Mouse (Mus musculus) midbrain, embryonic 11.5 days (tissue): ENCODE results near the gene Sh3pxd2b. TPM values are rescaled to one million over a fixed set of nuclear protein-coding genes. Genes with fewer than 3 reads are reported as not detected.

Source experiments
- ATAC-seq: fragments of 200-750 bp; cut with Nextera tagmentation; 2 replicates; pipeline ENCODE4 v1.8.0; 2017; ENCODE audit warnings: moderate TSS enrichment, moderate library complexity; ENCODE audit not compliant: low FRiP score
- DNase-seq: peaks from one replicate; pipeline ENCODE4 v3.0.0; 2015; ENCODE audit warnings: low spot score; ENCODE audit errors: missing footprints
- H3K27ac ChIP-seq: fragments of 300-500 bp; sonication (generic); 2 replicates; pipeline ENCODE4 v1.5.1; 2014; ENCODE audit warnings: low read depth, low read length
- H3K27me3 ChIP-seq: fragments of 300-500 bp; sonication (generic); 2 replicates; pipeline ENCODE4 v1.6.1; 2014; ENCODE audit warnings: mild to moderate bottlenecking, low read length, moderate library complexity, mixed read lengths; ENCODE audit not compliant: control insufficient read depth, insufficient read depth
- H3K36me3 ChIP-seq: fragments of 300-500 bp; sonication (generic); 2 replicates; pipeline ENCODE4 v1.6.1; 2014; ENCODE audit warnings: mild to moderate bottlenecking, low read length, moderate library complexity, mixed read lengths; ENCODE audit not compliant: control insufficient read depth, insufficient read depth
- H3K4me1 ChIP-seq: fragments of 300-500 bp; sonication (generic); 2 replicates; pipeline ENCODE4 v1.6.1; 2014; ENCODE audit warnings: low read length; ENCODE audit not compliant: control insufficient read depth, insufficient read depth
- H3K4me2 ChIP-seq: fragments of 300-500 bp; sonication (generic); 2 replicates; pipeline ENCODE4 v1.6.1; 2014; ENCODE audit warnings: mild to moderate bottlenecking, moderate library complexity
- H3K4me3 ChIP-seq: fragments of 300-500 bp; sonication (generic); 2 replicates; pipeline ENCODE4 v1.5.1; 2014; ENCODE audit warnings: low read depth, low read length
- H3K9ac ChIP-seq: fragments of 300-500 bp; sonication (generic); 2 replicates; pipeline ENCODE4 v1.6.1; 2014; ENCODE audit warnings: low read length
- H3K9me3 ChIP-seq: fragments of 300-500 bp; sonication (generic); 2 replicates; pipeline ENCODE4 v1.6.1; 2016; ENCODE audit warnings: low read length; ENCODE audit not compliant: control insufficient read depth
- WGBS: fragments of 180-500 bp; shearing (Covaris S2); extraction: QIAGEN DNeasy Blood & Tissue Kit; methylation state at CpG from one replicate; pipeline ENCODE4 v1.1.7; 2014; 5-methylcytosine and 5-hydroxymethylcytosine counted together
- polyA plus RNA-seq: library from polyadenylated mRNA; unstranded; fragments of >200 nt; fragmentation: Nextera tagmentation; extraction: Ambion mirVana; gene quantifications from 2 replicates; pipeline ENCODE4 v1.2.1, GENCODE M21; 2014

The Sh3pxd2b gene
- polyA plus RNA-seq, 1 experiment from 2014 or later: 23.2 TPM

DNA sequence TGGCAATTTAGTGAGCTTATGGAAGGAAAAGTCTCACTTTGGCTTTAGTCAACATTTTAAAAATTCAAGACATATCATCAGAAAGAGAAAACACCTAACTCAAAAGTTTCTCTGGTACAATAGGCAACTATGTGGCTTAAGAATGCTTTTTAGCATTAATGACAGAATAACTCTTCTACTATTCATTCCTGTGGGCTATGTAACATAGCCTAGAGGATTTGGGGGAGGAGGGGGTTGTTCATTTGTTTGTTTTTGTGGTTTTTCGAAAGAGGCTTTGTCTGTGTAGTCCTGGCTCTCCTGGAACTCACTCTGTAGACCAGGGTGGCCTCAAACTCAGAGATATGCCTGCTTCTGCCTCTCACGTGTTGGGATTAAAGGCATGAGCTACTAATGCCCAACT lies 51.6 kb downstream of the Sh3pxd2b start:
- H3K4me2 ChIP-seq: no peak overlapping the region
- H3K4me1 ChIP-seq: no peaks in the 10 kb centered on the region
- no peak overlapping the region for H3K27ac ChIP-seq
- no peak overlapping the region for H3K9ac ChIP-seq
- H3K9me3 ChIP-seq: no peaks in the 10 kb centered on the region
- no peak for DNase-seq
- H3K36me3 ChIP-seq: peaks cover 4% of the 10 kb centered on the region
- no peaks in the 10 kb centered on the region for H3K27me3 ChIP-seq
- WGBS: 74% methylated on average over 2 of the region's 2 CpGs
- ATAC-seq: no peak
- H3K4me3 ChIP-seq: no peak overlapping the region

DNA sequence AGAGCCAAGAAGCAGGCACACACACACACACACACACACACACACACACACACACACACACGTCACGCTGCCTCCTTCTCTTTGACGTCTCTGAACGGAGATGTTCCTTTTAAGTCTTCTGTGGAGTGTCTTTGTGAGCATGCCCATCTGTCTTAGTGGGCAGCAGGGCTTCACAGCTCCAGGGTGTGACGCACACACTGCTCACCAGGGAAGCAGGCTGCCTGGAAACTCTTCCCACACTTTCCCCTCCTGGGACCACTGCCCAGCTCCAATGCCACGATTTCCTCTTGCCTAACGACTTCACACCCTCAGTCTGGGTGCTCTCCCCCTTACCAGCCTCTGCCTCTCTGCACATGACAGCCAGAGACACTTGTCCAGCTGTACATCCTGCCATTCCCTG lies 55.1 kb downstream of the Sh3pxd2b start:
- 88% methylated on average over 7 of the region's 7 CpGs for WGBS
- Histone ChIP-seq H3K4me1 (peaks cover 3% of the 10 kb centered on the region; the same call in 1 of the 2 replicates), H3K27ac (no peak overlapping the region), H3K4me3 (no peak overlapping the region), H3K9ac (no peak overlapping the region), H3K4me2 (no peak overlapping the region), H3K9me3 (no peaks in the 10 kb centered on the region), H3K27me3 (no peaks in the 10 kb centered on the region), H3K36me3 (peaks cover 11% of the 10 kb centered on the region; the same call in 1 of the 2 replicates)
- ATAC-seq (no peak), DNase-seq (no peak)

DNA sequence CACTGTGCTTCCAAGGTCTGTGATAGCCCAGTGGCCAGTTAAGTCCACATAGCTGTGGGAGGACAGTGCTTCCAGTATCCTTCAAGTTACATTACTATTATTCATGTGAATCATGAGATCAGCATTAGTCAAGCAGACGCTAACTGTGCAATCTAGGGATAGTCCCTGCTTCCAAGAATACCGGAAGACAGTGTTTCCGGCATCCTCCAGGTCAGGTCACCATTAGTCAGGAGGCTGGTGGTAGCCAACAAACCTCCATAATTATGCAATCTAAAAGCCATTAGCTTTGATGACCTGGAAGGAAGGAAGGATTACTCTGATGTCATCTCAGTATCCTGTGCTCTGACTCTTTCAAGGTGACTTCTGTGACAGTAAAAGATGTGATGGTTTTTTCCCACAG lies 57.1 kb downstream of the Sh3pxd2b start:
- no peak overlapping the region for H3K27ac ChIP-seq
- H3K27me3 ChIP-seq: no peaks in the 10 kb centered on the region
- H3K9ac ChIP-seq: no peak overlapping the region
- no peak overlapping the region for H3K4me2 ChIP-seq
- peaks cover 3% of the 10 kb centered on the region; the same call in 1 of the 2 replicates for H3K4me1 ChIP-seq
- DNase-seq: no peak
- H3K9me3 ChIP-seq: no peaks in the 10 kb centered on the region
- no peak for ATAC-seq
- WGBS: 90% methylated on average over 3 of the region's 3 CpGs
- no peak overlapping the region for H3K4me3 ChIP-seq
- peaks cover 14% of the 10 kb centered on the region for H3K36me3 ChIP-seq

DNA sequence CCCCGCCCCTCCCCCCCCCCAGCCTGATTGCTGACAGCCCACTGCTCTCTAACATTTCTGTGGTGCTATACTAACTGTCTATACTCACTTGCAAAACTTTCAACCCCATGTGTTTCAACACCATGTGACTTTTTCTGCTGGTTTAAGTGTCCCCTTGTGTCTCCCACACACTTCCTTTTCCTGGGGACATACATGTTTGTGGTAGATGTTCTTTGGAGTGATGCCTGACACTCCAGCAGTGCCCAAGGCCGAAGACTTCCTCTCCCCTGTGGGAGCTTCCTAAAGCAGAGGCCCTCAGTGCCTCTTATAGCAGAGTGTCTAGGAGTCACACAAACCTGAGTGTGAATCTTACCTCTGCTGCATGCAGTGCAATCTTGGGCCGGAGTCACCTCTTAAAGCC lies 60.2 kb downstream of the Sh3pxd2b start:
- H3K27me3 ChIP-seq: no peaks in the 10 kb centered on the region
- no peak overlapping the region for H3K4me3 ChIP-seq
- H3K36me3 ChIP-seq: peaks cover 18% of the 10 kb centered on the region
- H3K9me3 ChIP-seq: no peaks in the 10 kb centered on the region
- H3K9ac ChIP-seq: no peak overlapping the region
- no peak for DNase-seq
- H3K4me1 ChIP-seq: peaks cover 3% of the 10 kb centered on the region; the same call in 1 of the 2 replicates
- 78% methylated on average over 3 of the region's 3 CpGs for WGBS
- no peak for ATAC-seq
- H3K4me2 ChIP-seq: no peak overlapping the region
- no peak overlapping the region for H3K27ac ChIP-seq

DNA sequence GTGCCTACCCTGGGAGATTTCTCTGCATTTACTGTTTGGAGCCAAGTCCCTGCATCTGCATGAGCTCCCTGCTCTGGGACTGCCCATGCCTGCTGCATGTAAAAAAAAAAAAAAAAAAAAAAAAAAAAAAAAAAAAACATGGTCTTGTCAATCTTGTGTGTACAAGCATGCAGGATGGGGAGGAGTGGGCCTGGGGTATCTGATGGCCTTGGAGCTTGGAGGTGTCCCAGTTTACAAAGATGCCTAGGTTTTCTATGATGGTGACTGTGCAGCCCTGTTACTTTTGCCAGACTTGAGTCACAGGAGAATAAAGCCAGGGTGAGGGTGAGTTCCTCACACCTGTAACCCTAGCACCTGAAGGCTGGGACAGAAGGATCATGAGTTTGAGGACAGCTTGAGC lies 61.4 kb downstream of the Sh3pxd2b start:
- Histone ChIP-seq H3K36me3 (peaks cover 18% of the 10 kb centered on the region), H3K4me2 (no peak overlapping the region), H3K27ac (no peak overlapping the region), H3K9me3 (no peaks in the 10 kb centered on the region), H3K9ac (no peak overlapping the region), H3K27me3 (no peaks in the 10 kb centered on the region), H3K4me1 (peaks cover 3% of the 10 kb centered on the region; the same call in 1 of the 2 replicates), H3K4me3 (no peak overlapping the region)
- ATAC-seq (no peak), DNase-seq (no peak)

DNA sequence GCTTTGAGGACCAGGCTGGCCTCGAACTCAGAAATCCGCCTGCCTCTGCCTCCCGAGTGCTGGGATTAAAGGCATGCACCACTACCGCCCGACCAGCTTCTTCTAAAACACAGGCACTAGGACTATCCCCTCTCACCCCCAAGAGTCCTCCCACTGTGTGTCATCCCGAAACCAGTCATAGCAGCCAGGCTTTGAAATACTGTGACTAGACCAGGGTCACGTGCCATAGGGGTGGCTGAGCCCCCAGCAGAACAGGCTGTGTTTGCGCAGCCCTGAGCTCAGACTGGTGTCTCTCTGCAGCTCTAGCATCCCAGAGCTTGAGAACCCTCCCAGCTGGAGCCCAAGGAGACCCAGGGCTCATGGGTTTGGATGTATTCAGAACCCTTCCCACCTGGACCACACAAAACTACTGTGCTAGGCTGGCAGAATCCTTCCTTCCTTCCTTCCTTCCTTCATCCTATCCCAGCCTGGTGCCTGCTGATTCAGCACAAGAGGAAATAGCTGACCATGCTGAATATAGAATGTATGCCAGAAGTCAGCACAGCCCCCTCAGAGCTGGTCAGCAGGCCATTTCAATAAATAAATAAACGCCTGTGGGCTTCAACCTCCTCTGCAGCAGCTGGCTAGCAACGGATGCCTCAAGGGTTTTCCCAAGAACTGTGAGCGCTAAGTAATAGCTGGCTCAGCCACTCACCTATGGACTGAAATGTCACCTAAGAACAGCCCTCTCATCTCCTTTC lies 62.4 kb downstream of the Sh3pxd2b start:
- H3K9me3 ChIP-seq: no peaks in the 10 kb centered on the region
- no peak overlapping the region for H3K4me3 ChIP-seq
- no peak overlapping the region for H3K9ac ChIP-seq
- H3K36me3 ChIP-seq: peaks cover 18% of the 10 kb centered on the region
- H3K27ac ChIP-seq: no peak overlapping the region
- DNase-seq (no peak), ATAC-seq (no peak)
- no peak overlapping the region for H3K4me2 ChIP-seq
- 91% methylated on average over 11 of the region's 11 CpGs for whole genome bisulfite sequencing
- H3K4me1 ChIP-seq: peaks cover 3% of the 10 kb centered on the region; the same call in 1 of the 2 replicates
- no peaks in the 10 kb centered on the region for H3K27me3 ChIP-seq

DNA sequence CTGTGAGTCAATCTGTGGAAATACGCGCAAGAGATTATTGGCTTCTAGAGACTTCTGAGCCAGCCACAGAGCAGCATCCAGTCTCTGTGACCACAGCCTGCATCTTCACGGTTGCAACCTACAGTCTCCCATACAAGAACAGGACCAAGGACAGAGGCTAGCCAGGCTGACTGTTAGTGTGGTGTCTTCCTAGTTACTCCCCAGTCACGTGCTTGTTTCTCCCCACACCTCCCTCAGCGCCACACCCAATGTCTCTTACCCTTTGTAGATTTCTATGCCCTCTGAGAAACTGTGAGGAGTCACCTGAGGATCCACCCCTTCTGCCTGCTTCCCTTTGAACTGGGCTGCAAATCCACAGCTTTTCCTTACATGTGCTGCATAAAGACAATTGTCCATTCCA lies 72.4 kb downstream of the Sh3pxd2b start:
- no peak for ATAC-seq
- Histone ChIP-seq H3K4me1 (no peaks in the 10 kb centered on the region), H3K4me3 (no peak overlapping the region), H3K36me3 (peaks cover 41% of the 10 kb centered on the region), H3K9me3 (no peaks in the 10 kb centered on the region), H3K4me2 (no peak overlapping the region), H3K27ac (no peak overlapping the region), H3K27me3 (no peaks in the 10 kb centered on the region), H3K9ac (no peak overlapping the region)
- 86% methylated on average over 5 of the region's 5 CpGs for WGBS
- DNase-seq: no peak

DNA sequence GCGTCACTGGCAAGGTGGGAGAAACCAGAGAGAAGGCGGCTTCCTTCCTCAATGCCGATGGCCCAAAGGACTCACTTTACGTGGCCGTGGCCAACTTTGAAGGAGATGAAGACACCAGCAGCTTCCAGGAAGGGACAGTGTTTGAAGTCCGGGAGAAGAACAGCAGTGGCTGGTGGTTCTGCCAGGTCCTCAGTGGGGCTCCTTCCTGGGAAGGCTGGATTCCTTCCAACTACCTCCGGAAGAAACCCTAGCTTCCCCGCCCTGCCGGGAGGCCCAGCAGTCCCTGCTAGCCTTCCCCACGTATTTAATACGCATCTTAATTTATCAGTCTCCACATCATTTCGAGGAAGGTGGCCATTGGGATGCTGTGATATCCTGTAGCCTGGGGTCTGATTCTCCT lies 75.7 kb downstream of the Sh3pxd2b start:
- Histone ChIP-seq H3K4me3 (no peak overlapping the region), H3K36me3 (peaks cover 34% of the 10 kb centered on the region)
- WGBS: 92% methylated on average over 12 of the region's 12 CpGs

DNA sequence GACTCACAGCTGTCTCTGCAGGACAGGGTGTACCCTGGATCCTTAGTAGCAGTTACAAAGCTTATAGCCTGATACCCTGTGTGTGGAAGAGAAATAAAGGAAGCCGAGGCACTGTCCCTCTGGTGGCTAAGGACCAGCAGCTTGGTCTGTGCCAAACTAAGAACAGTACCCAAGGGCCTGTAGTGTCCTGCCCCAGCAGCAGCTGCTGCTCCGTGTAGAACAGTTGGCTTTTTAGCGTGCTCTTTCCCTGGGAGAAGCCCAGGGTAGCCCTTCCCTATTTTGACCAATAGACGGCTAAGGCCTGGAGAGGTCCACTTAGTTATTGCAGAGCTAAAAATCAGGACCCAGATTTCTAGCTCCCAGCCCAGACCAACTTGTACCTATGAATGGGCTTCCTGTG lies 77.0 kb downstream of the Sh3pxd2b start:
- no peak overlapping the region for H3K4me2 ChIP-seq
- 87% methylated on average over 4 of the region's 4 CpGs for WGBS
- H3K27me3 ChIP-seq: no peaks in the 10 kb centered on the region
- DNase-seq (no peak), ATAC-seq (no peak)
- H3K27ac ChIP-seq: no peak overlapping the region
- H3K9me3 ChIP-seq: no peaks in the 10 kb centered on the region
- H3K36me3 ChIP-seq: peaks cover 31% of the 10 kb centered on the region
- no peaks in the 10 kb centered on the region for H3K4me1 ChIP-seq
- H3K4me3 ChIP-seq: no peak overlapping the region
- H3K9ac ChIP-seq: no peak overlapping the region

More for the DNA sequence above, 75.7 kb downstream of the Sh3pxd2b start:
- Histone ChIP-seq H3K9me3 (no peaks in the 10 kb centered on the region), H3K9ac (no peak overlapping the region), H3K4me1 (no peaks in the 10 kb centered on the region), H3K27ac (no peak overlapping the region), H3K4me2 (no peak overlapping the region), H3K27me3 (no peaks in the 10 kb centered on the region)
- ATAC-seq (no peak), DNase-seq (no peak)
